Mouse (Mus musculus) E14TG2a.4 (cell line): ENCODE measurements around the gene Krt71.
A peak's percentile ranks its signal among the peaks of the same experiment; 100 is the strongest.

Experiments
- H3K27me3 ChIP-seq: 2 replicates; pipeline ENCODE4 v1.6.1; 2014; ENCODE audit warnings: low read length, control low read depth; ENCODE audit not compliant: insufficient read depth
- H3K36me3 ChIP-seq: 2 replicates; pipeline ENCODE4 v1.6.1; 2014; ENCODE audit warnings: low read length, control low read depth; ENCODE audit not compliant: insufficient read depth
- H3K4me1 ChIP-seq: replicated peaks from 2 replicates; pipeline ENCODE4 v1.6.1; 2014; ENCODE audit warnings: low read depth, low read length, control low read depth
- H3K4me3 ChIP-seq: replicated peaks from 2 replicates; pipeline ENCODE4 v1.5.1; 2014; ENCODE audit warnings: mild to moderate bottlenecking, low read length
- H3K9me3 ChIP-seq: 2 replicates; pipeline ENCODE4 v1.6.1; 2014; ENCODE audit warnings: low read length, control low read depth
- CTCF ChIP-seq: conservative IDR thresholded peaks from 2 replicates; pipeline ENCODE4 v1.5.1; 2014; ENCODE audit warnings: low read length
- NANOG ChIP-seq: IDR thresholded peaks from 2 replicates; pipeline ENCODE4 v1.6.1; 2014; ENCODE audit warnings: borderline replicate concordance, low read length, mixed read lengths
- POU5F1 ChIP-seq: IDR thresholded peaks from 2 replicates; pipeline ENCODE4 v1.6.1; 2014; ENCODE audit warnings: low read length, borderline replicate concordance

Krt71 gene

GRCm38 (mm10) chr15:101730653-101731052 lies 12.3 kb downstream of the Krt71 start:
- no peak overlapping the region for H3K4me3 ChIP-seq
- no peaks in the 10 kb centered on the region for H3K4me1 ChIP-seq
- no peaks in the 10 kb centered on the region for H3K27me3 ChIP-seq
- H3K9me3 ChIP-seq, result no peaks in the 10 kb centered on the region
- TF ChIP-seq POU5F1, result no peak
- no peak for TF ChIP-seq NANOG
- no peak for TF ChIP-seq CTCF
- H3K36me3 ChIP-seq, result no peaks in the 10 kb centered on the region

- H3K4me3 ChIP-seq, result no peak overlapping the region
- no peaks in the 10 kb centered on the region for H3K27me3 ChIP-seq
- H3K36me3 ChIP-seq, result no peaks in the 10 kb centered on the region
- TF ChIP-seq POU5F1 (no peak), CTCF (no peak), NANOG (no peak)
- H3K9me3 ChIP-seq, result no peaks in the 10 kb centered on the region
- no peaks in the 10 kb centered on the region for H3K4me1 ChIP-seq
Observed at GRCm38 (mm10) chr15:101724686-101725085, 18.2 kb downstream of the Krt71 start.

GRCm38 (mm10) chr15:101715831-101716230 lies 27.1 kb downstream of the Krt71 start:
- no peak overlapping the region for H3K4me3 ChIP-seq
- no peaks in the 10 kb centered on the region for H3K4me1 ChIP-seq
- no peaks in the 10 kb centered on the region for H3K9me3 ChIP-seq
- no peaks in the 10 kb centered on the region for H3K36me3 ChIP-seq
- peaks cover 5% of the 10 kb centered on the region; the same call in 1 of the 2 replicates for H3K27me3 ChIP-seq
- no peak for TF ChIP-seq NANOG
- TF ChIP-seq POU5F1, result no peak
- no peak for TF ChIP-seq CTCF

- TF ChIP-seq POU5F1 (no peak), CTCF (no peak), NANOG (no peak)
- Histone ChIP-seq H3K9me3 (no peaks in the 10 kb centered on the region), H3K4me1 (no peaks in the 10 kb centered on the region), H3K27me3 (peaks cover 5% of the 10 kb centered on the region; the same call in 1 of the 2 replicates), H3K4me3 (no peak overlapping the region), H3K36me3 (no peaks in the 10 kb centered on the region)
Observed at GRCm38 (mm10) chr15:101714356-101714755, 28.6 kb downstream of the Krt71 start.

GRCm38 (mm10) chr15:101713731-101714130 lies 29.2 kb downstream of the Krt71 start:
- Histone ChIP-seq H3K4me3 (no peak overlapping the region), H3K9me3 (no peaks in the 10 kb centered on the region), H3K4me1 (no peaks in the 10 kb centered on the region), H3K27me3 (peaks cover 5% of the 10 kb centered on the region; the same call in 1 of the 2 replicates), H3K36me3 (no peaks in the 10 kb centered on the region)
- TF ChIP-seq NANOG (no peak), POU5F1 (no peak), CTCF (no peak)

- H3K36me3 ChIP-seq, result no peaks in the 10 kb centered on the region
- H3K9me3 ChIP-seq, result no peaks in the 10 kb centered on the region
- H3K4me3 ChIP-seq, result no peak within 1 kb of the TSS
- H3K27me3 ChIP-seq, result peaks cover 10% of the 10 kb centered on the region; the same call in 1 of the 2 replicates
- no peaks in the 10 kb centered on the region for H3K4me1 ChIP-seq
- TF ChIP-seq POU5F1 (no peak), CTCF (no peak), NANOG (no peak)
Observed at GRCm38 (mm10) chr15:101712720-101713119, 30.2 kb downstream of the Krt71 start, which contains the start of gene Krt5. Gene Krt5 (minus strand): TSS chr15:101712898.

GRCm38 (mm10) chr15:101708683-101709082 lies 34.2 kb downstream of the Krt71 start:
- Histone ChIP-seq H3K36me3 (no peaks in the 10 kb centered on the region), H3K4me3 (no peak overlapping the region), H3K4me1 (no peaks in the 10 kb centered on the region), H3K9me3 (no peaks in the 10 kb centered on the region), H3K27me3 (peaks cover 19% of the 10 kb centered on the region; the same call in 1 of the 2 replicates)
- TF ChIP-seq CTCF, result peak; percentile 27
- TF ChIP-seq NANOG, result no peak

- TF ChIP-seq POU5F1, result no peak
- no peak for TF ChIP-seq CTCF
- no peak for TF ChIP-seq NANOG
- no peaks in the 10 kb centered on the region for H3K9me3 ChIP-seq
- no peaks in the 10 kb centered on the region for H3K36me3 ChIP-seq
- no peak overlapping the region for H3K4me3 ChIP-seq
- no peaks in the 10 kb centered on the region for H3K4me1 ChIP-seq
- peaks cover 16% of the 10 kb centered on the region; the same call in 1 of the 2 replicates for H3K27me3 ChIP-seq
Observed at GRCm38 (mm10) chr15:101707454-101707853, 35.5 kb downstream of the Krt71 start.

- Histone ChIP-seq H3K4me1 (no peaks in the 10 kb centered on the region), H3K9me3 (no peaks in the 10 kb centered on the region), H3K27me3 (peaks cover 14% of the 10 kb centered on the region; the same call in 1 of the 2 replicates), H3K4me3 (no peak overlapping the region), H3K36me3 (no peaks in the 10 kb centered on the region)
- no peak for TF ChIP-seq NANOG
- no peak for TF ChIP-seq POU5F1
- TF ChIP-seq CTCF, result peak; percentile 30; the same call in 1 of the 2 replicates
Observed at GRCm38 (mm10) chr15:101704066-101704465, 38.8 kb downstream of the Krt71 start.
